Mouse (Mus musculus) embryonic facial prominence, embryonic 12.5 days (tissue): Measurements from ENCODE around the gene Gm21693. TPM values are rescaled to one million over a fixed set of nuclear protein-coding genes. Genes with fewer than 3 reads are reported as not detected.
"Not testable (repeated sequence)": the region's sequence is repeated elsewhere in the genome, so short reads cannot be mapped to it uniquely, and the experiment has no call there.

Experiments used
- ATAC-seq: fragments of 200-750 bp; cut with Nextera tagmentation; 2 replicates; pipeline ENCODE4 v1.8.0; 2017; ENCODE audit not compliant: insufficient number of reproducible peaks, insufficient read depth, low FRiP score, low TSS enrichment
- H3K27ac ChIP-seq: fragments of 300-500 bp; sonication (generic); 2 replicates; pipeline ENCODE4 v1.5.1; 2016; ENCODE audit warnings: mild to moderate bottlenecking
- H3K27me3 ChIP-seq: fragments of 300-500 bp; sonication (generic); 2 replicates; pipeline ENCODE4 v1.6.1; 2016; ENCODE audit warnings: mild to moderate bottlenecking, moderate library complexity
- H3K36me3 ChIP-seq: fragments of 300-500 bp; sonication (generic); 2 replicates; pipeline ENCODE4 v1.6.1; 2016; ENCODE audit warnings: mild to moderate bottlenecking
- H3K4me1 ChIP-seq: fragments of 300-500 bp; sonication (generic); 2 replicates; pipeline ENCODE4 v1.6.1; 2016
- H3K4me2 ChIP-seq: fragments of 300-500 bp; sonication (generic); replicated peaks from 2 replicates; pipeline ENCODE4 v1.6.1; 2016; ENCODE audit warnings: mild to moderate bottlenecking, moderate library complexity
- H3K4me3 ChIP-seq: fragments of 300-500 bp; sonication (generic); 2 replicates; pipeline ENCODE4 v1.5.1; 2016; ENCODE audit warnings: mild to moderate bottlenecking
- H3K9ac ChIP-seq: fragments of 300-500 bp; sonication (generic); 2 replicates; pipeline ENCODE4 v1.6.1; 2016; ENCODE audit warnings: mild to moderate bottlenecking, moderate library complexity
- H3K9me3 ChIP-seq: fragments of 300-500 bp; sonication (generic); 2 replicates; pipeline ENCODE4 v1.6.1; 2016; ENCODE audit warnings: mild to moderate bottlenecking, moderate library complexity
- WGBS: fragments of 180-500 bp; shearing (Covaris S2); methylation state at CpG from one replicate; pipeline ENCODE4 v1.1.7; 2016; 5-methylcytosine and 5-hydroxymethylcytosine counted together
- polyA plus RNA-seq: library from polyadenylated mRNA; unstranded; fragments of >200 nt; fragmentation: Nextera tagmentation; extraction: Ambion mirVana; gene quantifications from 2 replicates; pipeline ENCODE4 v1.2.1, GENCODE M21; 2016

Gene Gm21693
- not detected in 2 replicates for polyA plus RNA-seq

DNA sequence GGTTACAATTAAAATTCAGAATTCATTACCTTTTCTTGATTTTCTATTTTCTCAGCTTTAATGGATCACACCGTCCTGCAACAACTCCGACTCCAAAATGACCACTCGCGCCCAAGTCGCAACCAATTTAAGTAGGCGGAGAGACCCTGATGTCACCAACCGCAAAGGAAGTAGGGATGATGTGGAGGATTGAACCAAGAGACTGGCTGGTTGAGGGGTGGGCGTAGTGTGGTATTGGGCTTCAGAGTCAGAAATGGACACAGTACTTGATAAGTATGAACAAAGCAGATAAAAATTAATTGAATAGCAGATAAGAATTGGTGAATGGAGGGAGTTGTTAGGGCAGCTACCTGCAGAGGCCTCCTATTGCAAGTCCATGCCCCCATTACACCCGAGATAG is at the start of gene Gm21693:
Gm21693 (minus strand) TSS at position 101 of the 400 bp plus-strand sequence.
- not testable (repeated sequence) for H3K9ac ChIP-seq, H3K27ac ChIP-seq, H3K9me3 ChIP-seq, H3K4me1 ChIP-seq, H3K4me3 ChIP-seq, ATAC-seq, H3K27me3 ChIP-seq, H3K36me3 ChIP-seq, H3K4me2 ChIP-seq
- no CpG with 5 or more reads among the region's 9 CpGs for WGBS

DNA sequence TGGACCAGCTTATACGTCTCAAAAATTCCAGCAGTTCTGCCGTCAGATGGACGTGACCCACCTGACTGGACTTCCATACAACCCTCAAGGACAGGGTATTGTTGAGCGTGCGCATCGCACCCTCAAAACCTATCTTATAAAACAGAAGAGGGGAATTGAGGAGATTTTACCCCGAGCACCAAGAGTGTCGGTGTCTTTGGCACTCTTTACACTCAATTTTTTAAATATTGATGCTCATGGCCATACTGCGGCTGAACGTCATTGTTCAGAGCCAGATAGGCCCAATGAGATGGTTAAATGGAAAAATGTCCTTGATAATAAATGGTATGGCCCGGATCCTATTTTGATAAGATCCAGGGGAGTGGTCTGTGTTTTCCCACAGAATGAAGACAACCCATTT is 4.5 kb downstream of the Gm21693 start:
- no CpG with 5 or more reads among the region's 11 CpGs for WGBS
- H3K27me3 ChIP-seq, H3K4me1 ChIP-seq, H3K4me3 ChIP-seq, H3K4me2 ChIP-seq, H3K9ac ChIP-seq, H3K27ac ChIP-seq, H3K36me3 ChIP-seq, H3K9me3 ChIP-seq, ATAC-seq: not testable (repeated sequence)

DNA sequence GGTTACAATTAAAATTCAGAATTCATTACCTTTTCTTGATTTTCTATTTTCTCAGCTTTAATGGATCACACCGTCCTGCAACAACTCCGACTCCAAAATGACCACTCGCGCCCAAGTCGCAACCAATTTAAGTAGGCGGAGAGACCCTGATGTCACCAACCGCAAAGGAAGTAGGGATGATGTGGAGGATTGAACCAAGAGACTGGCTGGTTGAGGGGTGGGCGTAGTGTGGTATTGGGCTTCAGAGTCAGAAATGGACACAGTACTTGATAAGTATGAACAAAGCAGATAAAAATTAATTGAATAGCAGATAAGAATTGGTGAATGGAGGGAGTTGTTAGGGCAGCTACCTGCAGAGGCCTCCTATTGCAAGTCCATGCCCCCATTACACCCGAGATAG is 38.8 kb downstream of the Gm21693 start, which contains the start of gene Gm21677:
Gm21677 (minus strand) TSS at position 101 of the 400 bp plus-strand sequence.
- no CpG with 5 or more reads among the region's 9 CpGs for WGBS
- not testable (repeated sequence) for H3K27ac ChIP-seq, ATAC-seq, H3K9me3 ChIP-seq, H3K4me3 ChIP-seq, H3K4me1 ChIP-seq, H3K9ac ChIP-seq, H3K27me3 ChIP-seq, H3K36me3 ChIP-seq, H3K4me2 ChIP-seq

Other genes with a start within 250 kb of the Gm21693 start
- gene Gm21677, start 38.9 kb downstream of the Gm21693 start, polyA plus RNA-seq: not detected in 2 replicates
- not detected in 2 replicates for gene Gm21704, start 64.8 kb upstream of the Gm21693 start, polyA plus RNA-seq
- not detected in 2 replicates for gene Gm21708, start 64.8 kb upstream of the Gm21693 start, polyA plus RNA-seq